Mouse (Mus musculus) layer of hippocampus, adult 8-10 months (tissue): ENCODE data around the gene Plch2. TPM values are rescaled to one million over a fixed set of nuclear protein-coding genes. Genes with fewer than 3 reads are reported as not detected.

ENCODE experiments used
- DNase-seq, 2 experiments: peaks; one replicate each; pipeline ENCODE4 v3.0.0; 2022; ENCODE audit warnings: low spot score in 2 of 2
- total RNA-seq, 4 experiments: library from RNA; stranded (reverse); gene quantifications; 2 replicates each; pipeline ENCODE4 v1.2.4; 2022

Gene Plch2
- total RNA-seq, 4 experiments from 2014 or later: 85.1 to 110 (median 94.9) TPM

DNA sequence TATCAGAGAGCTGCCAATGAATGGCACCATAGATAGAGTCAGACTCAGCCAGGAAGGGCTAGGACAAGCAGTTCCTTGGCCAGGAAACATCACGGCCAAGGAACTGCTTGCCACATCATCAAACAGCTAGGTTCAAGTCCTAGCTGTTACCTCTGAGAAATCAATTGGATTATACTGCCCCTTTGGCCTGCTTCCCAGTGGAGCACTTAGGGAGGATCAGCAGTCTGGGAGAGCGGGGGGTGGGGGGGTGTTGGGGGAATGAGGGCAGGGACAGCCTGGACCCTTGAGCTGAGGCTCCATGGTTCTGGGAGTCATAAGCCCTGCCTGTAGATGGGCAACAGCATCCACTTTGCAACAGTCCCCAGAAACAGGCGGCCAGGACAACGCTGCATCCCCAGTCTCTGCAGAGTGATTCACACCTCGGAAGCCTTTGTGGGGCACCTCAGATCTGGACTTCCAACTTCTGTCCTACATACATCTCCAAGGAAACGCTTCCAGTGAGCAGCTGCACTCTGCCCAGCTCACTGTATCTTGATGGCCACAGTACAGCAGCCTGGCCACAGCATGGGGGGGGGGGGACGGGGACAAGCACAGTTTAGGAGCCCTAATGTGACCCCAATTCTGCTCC, 34.2 kb downstream of the Plch2 start:
- DNase-seq: no peak

- no peak for DNase-seq
Observed at GRCm38 (mm10) chr4:155020813-155021212, 35.8 kb downstream of the Plch2 start.

DNA sequence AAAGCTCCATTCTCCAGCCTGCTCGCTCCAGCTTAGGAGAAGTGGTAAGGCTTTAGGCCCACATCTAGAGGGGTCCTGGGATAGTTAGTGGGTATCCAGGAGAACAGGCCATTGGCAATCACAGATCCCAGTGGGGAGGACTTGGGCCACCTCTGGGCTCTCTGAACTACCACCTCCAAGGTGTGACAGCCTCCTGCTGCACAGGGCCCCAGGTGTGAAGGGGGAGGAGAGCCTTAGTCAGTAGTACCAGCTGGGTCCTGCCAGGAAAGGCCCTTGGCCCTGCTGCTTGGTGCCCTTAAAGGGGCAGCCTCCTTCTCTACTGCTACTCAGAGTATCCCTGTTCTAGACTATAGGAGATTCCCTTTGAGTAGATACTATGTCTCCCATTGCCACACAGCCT, 36.4 kb downstream of the Plch2 start:
- no peak for DNase-seq

- peak in 1 of 2 experiments; percentile 55 for DNase-seq
Observed at GRCm38 (mm10) chr4:155019336-155019847, 37.2 kb downstream of the Plch2 start.

DNA sequence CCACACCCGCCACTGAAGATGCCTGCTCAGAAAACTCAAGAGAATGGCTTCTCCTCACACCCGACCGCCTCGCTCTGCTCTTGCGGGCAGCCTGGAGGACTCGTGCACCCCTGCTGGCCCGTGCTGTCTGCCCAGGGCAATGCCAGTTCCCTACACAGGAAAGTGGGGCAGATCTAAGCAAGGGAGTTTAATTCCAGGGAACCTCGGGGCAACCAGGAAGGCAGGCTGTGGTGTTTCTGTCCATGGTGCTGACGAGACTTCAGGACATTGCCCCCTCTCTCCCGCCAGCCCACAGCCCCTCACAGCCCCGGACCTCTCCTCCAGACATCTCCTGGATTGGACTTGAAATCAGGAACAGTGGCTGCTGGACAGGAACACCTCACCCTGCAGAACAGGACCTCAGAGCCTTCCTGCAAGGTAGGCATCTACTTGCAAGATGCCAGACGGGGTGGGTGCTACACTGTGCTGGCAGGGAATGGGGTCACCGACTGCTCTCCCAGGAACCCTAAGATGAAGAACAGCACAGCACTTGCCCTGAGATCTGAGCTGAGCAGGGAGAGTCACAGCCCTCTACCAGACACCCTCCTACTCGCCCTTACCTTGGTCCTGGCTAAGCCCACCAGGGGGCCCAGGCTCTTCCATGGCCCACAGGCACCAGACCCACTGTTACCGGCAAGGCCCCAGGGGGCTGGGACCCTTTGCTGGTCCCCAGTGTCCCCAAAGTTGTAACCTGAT, 37.8 kb downstream of the Plch2 start:
- no peak for DNase-seq

GRCm38 (mm10) chr4:155018066-155018465, 38.5 kb downstream of the Plch2 start:
- no peak for DNase-seq

- DNase-seq: no peak
Observed at GRCm38 (mm10) chr4:155017253-155017878, 39.2 kb downstream of the Plch2 start.

- no peak for DNase-seq
Observed at GRCm38 (mm10) chr4:155016807-155017206, 39.8 kb downstream of the Plch2 start.

DNA sequence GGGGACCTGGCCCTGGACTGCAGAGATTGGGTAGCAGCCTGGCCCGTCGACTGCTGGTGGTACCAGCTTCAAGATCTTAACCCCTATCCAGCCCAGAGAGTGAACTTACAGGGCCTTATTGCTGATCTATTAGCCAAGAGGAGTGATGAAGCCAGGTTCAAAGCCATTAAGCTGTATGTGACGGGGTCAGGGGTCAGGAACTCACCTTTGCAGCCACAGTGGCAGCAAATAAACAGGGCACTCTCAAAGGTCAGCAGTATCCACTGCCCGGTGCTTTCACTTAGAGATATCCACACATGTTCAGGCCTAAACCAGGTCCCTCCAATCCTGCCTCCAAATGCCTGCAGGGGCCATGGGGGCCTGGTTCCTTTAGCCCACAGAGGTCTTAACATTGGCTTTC, 41.0 kb downstream of the Plch2 start:
- no peak for DNase-seq

DNA sequence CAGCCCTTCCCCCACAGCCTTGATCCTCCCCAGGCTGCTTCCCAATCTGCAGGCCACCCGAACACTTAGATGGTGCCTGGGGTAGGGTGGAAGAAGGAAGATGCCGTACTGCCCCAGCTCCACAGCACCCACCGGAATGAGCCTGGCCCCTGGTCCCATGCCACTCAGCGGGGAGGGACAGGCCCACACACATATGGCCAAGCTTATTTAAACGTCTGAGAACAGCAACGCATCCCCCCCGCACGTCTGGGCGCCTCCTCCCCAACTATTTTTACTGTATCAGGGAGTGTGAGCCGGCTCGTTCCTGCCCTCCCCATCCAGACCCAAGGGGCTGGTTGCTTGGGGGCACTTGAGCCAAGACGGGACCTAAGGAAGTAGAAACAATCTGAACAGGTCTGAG, 41.8 kb downstream of the Plch2 start:
- peak; percentile 62 to 65 for DNase-seq

DNA sequence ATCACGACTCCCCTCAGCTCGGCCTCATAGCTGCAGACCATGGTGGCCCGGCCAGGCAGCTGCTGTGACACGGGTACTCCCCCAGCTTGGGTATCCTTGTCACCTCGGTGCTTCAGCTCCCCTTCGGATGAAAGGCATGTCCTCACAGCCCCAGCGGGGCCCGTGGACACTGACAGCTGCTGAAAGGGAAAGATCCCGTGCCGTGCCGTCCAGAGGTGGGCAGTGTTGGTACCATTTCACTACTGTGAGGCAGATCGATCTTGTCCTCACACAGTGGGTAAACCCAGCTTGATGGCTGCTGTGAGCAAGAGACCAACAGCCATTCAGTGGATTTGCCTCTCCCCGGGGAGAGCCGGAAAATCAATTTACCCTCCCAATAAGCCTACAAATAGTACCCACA, 42.3 kb downstream of the Plch2 start:
- DNase-seq: no peak

GRCm38 (mm10) chr4:155012788-155013187, 43.8 kb downstream of the Plch2 start:
- peak in 1 of 2 experiments; percentile 49 for DNase-seq

GRCm38 (mm10) chr4:155012115-155012514, 44.5 kb downstream of the Plch2 start:
- peak; percentile 52 to 55 for DNase-seq

DNA sequence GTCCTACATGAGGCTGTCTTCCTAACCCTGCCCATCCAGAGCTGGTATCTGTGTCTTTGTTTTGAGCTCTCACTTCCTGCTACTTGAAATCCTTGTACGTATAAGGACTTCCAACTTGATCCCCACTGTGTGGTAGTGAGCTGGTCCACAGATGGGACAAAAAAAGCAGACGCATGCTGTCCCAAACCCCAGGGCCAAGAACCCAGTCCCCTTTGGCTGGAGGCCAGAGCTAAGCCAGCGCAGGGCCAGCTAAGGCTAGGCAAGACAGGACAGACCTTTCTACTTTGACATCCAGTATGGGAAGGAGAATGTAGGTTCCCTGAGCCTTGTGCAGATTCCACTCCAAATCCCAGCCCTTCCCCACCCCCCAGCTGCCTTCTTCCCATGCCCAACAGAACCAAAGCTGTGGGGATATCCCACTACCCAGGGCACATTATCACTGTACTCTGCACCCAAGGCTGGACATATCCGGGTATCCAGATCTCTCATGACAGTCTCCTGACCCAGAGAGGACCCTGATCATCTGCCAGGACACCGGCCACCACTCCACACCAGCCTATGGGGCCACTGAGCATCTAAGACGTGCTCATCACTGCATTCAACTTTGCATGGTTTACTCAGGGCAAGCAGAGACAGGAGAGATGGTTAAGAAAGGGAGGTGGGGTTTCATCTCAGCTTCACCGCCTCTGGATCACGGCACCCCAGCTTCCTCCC, 45.1 kb downstream of the Plch2 start:
- DNase-seq: no peak

DNA sequence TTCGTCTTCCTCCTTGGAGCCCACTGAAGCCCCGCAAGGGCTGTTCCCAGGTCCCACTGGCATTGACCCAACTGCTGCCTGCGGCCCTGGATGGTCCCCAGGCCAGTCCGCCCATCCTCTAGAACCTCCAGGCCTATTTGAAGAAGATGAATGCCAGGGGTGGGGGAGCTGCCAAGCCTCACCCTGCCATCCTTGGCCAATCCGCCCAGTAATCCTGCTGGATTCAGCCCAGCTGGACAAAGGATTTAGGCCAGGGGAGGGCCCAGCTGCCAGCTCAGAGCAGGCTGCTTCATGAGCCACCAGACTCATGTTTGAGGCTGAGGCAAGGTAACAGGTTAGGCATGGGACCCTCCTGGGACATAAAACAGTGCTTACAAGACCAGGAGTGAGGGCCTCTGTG, 45.7 kb downstream of the Plch2 start:
- DNase-seq: peak; percentile 60 to 69

GRCm38 (mm10) chr4:155009216-155009615, 47.4 kb downstream of the Plch2 start:
- no peak for DNase-seq

- no peak for DNase-seq
Observed at GRCm38 (mm10) chr4:155008075-155008474, 48.5 kb downstream of the Plch2 start.

DNA sequence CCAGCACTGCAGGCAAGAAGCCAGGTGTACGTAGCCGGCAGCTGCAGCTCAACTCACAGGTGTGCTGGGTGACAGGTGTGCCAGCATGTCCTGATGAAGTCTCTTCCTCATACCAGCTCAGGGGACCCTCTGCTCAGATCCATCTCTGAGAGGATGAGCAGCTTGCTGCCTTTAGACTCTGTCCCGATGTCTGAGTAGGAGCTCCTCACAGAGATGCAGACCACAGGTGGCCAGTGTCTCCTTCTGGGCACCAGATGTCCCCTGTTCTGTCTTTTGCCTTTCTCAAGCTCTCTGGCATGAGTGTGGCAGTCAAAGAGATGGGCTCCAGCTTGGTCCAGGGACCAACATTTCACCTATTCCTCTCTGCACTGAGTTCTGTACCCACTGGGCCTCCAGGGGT, 48.9 kb downstream of the Plch2 start:
- no peak for DNase-seq

DNA sequence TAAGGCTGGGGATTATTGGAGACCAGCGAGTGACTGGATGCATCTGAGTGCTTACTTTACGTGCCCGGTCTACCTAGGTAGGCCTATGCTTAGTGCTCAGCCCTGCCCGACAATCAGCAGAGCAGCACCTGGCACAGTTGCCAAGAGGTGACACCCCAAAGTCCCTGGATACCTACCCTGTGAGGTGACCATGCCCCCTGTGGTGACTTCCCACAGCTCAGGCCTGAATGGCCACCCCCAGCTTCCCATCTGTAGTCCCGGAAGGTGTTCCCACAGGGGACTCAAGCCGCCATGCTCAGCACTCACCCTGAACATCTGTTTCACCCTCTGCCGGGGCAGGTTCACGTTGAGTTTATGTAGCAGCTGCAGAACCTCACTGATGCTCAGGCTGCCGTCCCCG, 50.3 kb downstream of the Plch2 start:
- DNase-seq: no peak

- DNase-seq: no peak
Observed at GRCm38 (mm10) chr4:155005278-155005677, 51.3 kb downstream of the Plch2 start.

DNA sequence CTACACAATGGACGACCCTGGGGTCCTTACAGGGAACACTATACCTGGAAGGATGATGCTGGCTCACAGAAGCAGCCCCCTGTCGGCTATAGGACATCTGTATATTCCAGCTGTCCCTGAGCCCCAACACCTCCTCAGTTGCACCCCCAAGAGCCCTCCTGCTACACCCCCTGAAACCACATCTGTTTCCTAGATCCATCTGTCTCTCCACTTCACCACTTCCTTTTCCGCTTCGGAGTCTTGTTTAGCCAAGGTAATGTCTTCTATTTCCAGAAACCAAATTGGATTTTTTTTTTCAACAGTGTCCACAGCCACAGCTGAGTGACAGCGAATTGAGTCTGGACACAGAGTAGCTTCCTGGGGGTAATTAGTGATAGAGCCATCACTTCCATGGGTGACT, 57.2 kb downstream of the Plch2 start:
- no peak for DNase-seq
